Mouse (Mus musculus) stomach, postnatal 0 days (tissue): ENCODE data around the gene Rtn1.

Source experiments
- CTCF ChIP-seq: IDR thresholded peaks from 2 replicates; pipeline ENCODE4 v1.5.1; 2016; ENCODE audit warnings: antibody characterized with exemption, low read depth, mild to moderate bottlenecking, moderate library complexity
- EP300 ChIP-seq: optimal IDR thresholded peaks from 2 replicates; pipeline ENCODE3; 2016; ENCODE audit warnings: antibody characterized with exemption

DNA sequence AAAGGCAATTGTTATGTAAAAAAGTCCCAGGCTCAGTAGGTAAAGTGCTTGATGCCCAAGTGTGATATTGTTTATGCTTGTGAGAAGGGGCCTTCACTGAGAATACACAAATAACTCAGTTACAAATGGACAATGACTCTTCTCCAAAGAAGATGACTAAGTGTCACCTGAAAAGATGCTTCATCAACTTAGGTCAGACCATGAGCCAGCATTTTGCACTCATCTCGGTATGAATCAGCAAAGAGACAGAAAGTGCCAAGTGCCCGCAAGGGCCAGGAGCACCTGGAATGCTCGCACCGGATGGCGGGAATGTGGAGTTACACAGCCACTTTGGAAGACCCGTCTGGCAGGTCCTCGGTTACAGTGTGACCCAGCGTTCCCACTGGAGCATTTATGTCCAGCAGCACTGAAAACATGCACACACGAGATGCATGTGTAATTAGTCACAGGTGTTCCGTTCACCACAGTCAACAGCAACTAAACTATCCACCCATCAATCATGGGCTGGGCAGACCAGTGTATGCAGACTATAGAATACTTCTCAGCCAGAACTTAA lies 156.9 kb downstream of the Rtn1 start:
- TF ChIP-seq CTCF, result no peak
- TF ChIP-seq EP300, result no peak
